Comparison of ENCODE assay signal across 14 mouse cellular contexts in genomic region chr6:112971116-112971768, GRCm38 (mm10). TPM values are rescaled to one million over a fixed set of nuclear protein-coding genes. Genes with fewer than 3 reads are reported as not detected.
A peak's percentile ranks its signal among the peaks of the same experiment; 100 is the strongest.
DNase-seq lines count a peak whose midpoint lies in the region; ATAC-seq lines count a peak whose summit lies in the region.
"Had no signal": no experiment of that assay in that cellular context is flagged by ENCODE, and none has a peak within 500 bp of the region (broad histone marks: within the 10 kb centered on the region; RNA-seq: fewer than 3 reads in every experiment).

No protein-coding gene starts in this region.

- no peak for ATAC-seq in forebrain, embryonic 15.5 days (replicated peaks)
- peak; percentile 89 for ATAC-seq in megakaryocyte-erythroid progenitor cell, adult 5-6 weeks (replicated peaks; ENCODE audit: low FRiP score, low TSS enrichment, poor library complexity, severe bottlenecking)

- 12% methylated on average over 6 of the region's 6 CpGs for WGBS in forebrain, embryonic 15.5 days

- H3K4me2 ChIP-seq in forebrain, embryonic 15.5 days (replicated peaks): peak overlapping the region; percentile 27; the same call in 1 of the 2 replicates

- DNase-seq in cerebellum, postnatal 10 days: peak; percentile 32 to 36
- no peak for DNase-seq in cerebellum, adult 11 months
- peak; percentile 33 for DNase-seq in ES-CJ7 (ENCODE audit: low read depth, low spot score)
- DNase-seq in kidney, postnatal 4 days: no peak
- DNase-seq in frontal cortex, adult 2 months (ENCODE audit: extremely low spot score in 1 of 2, low spot score in 1 of 2): no peak
- no peak for DNase-seq in testis, postnatal 10 days (ENCODE audit: low spot score)
- DNase-seq: cerebellum, adult 11-12 months; gastrocnemius, postnatal 10 days; kidney, postnatal 36 days; thymus, postnatal 4 days had no signal

- H3K4me1 ChIP-seq in forebrain, embryonic 15.5 days: peaks cover 54% of the 10 kb centered on the region

- peak overlapping the region; percentile 19; the same call in 1 of the 2 replicates for H3K9ac ChIP-seq in forebrain, embryonic 15.5 days (replicated peaks)

- H3K27me3 ChIP-seq in forebrain, embryonic 15.5 days: no peaks in the 10 kb centered on the region

- no peaks in the 10 kb centered on the region for H3K36me3 ChIP-seq in forebrain, embryonic 15.5 days
- H3K36me3 ChIP-seq: G1E had no signal

- no peak overlapping the region for H3K4me3 ChIP-seq in forebrain, embryonic 15.5 days

- H3K9me3 ChIP-seq in forebrain, embryonic 15.5 days: no peaks in the 10 kb centered on the region
- H3K9me3 ChIP-seq: G1E had no signal

- peak overlapping the region; percentile 90 for H3K27ac ChIP-seq in forebrain, embryonic 15.5 days (replicated peaks)
- H3K27ac ChIP-seq: macrophage had no signal

RNA-seq across cellular contexts. Expression of gene Srgap3, which starts 24.2 kb away (rescaled TPM):
- 33.7 and 34.0 TPM in 2 replicates for polyA plus RNA-seq in forebrain, embryonic 15.5 days (2015; fragmentation: Nextera tagmentation; extraction: Ambion mirVana)
- 2.3 and 2.8 TPM in 2 replicates for total RNA-seq in megakaryocyte-erythroid progenitor cell, adult 5-6 weeks (2014; fragmentation: Nextera tagmentation)
- 0.75 and 2.4 TPM in 2 replicates for total RNA-seq in megakaryocyte-erythroid progenitor cell, adult 5-6 weeks (2017)
- 123 and 124 TPM in 2 replicates for polyA plus RNA-seq in frontal cortex, adult 2 months (2012; rRNA removed)
- polyA plus RNA-seq: G1E had no signal

Comparison
In these comparisons a context has a peak if more than half of its experiments do, and no peak if none do; other contexts are left out.
1. DNase-seq: peak in cerebellum, postnatal 10 days (2 of 2) and ES-CJ7 (single experiment); none in cerebellum, adult 11 months (single experiment), kidney, postnatal 4 days (0 of 2), frontal cortex, adult 2 months (0 of 2) and testis, postnatal 10 days (single experiment).